Mouse (Mus musculus) C2C12 (cell line): Measurements from ENCODE around the gene Sec61b.

Experiments
- CTCF ChIP-seq: IDR thresholded peaks from one replicate; pipeline ENCODE4 v1.5.1; 2011; ENCODE audit not compliant: control insufficient read depth, insufficient read depth, insufficient read length
- FOSL1 ChIP-seq: IDR thresholded peaks from one replicate; pipeline ENCODE4 v1.8.0; 2011; ENCODE audit warnings: mild to moderate bottlenecking, low read length; ENCODE audit not compliant: poor library complexity, insufficient read depth, severe bottlenecking
- MYOD1 ChIP-seq: IDR thresholded peaks from one replicate; pipeline ENCODE4 v1.6.1; 2011; ENCODE audit warnings: low read depth; ENCODE audit not compliant: control insufficient read depth, insufficient read length
- USF1 ChIP-seq: IDR thresholded peaks from one replicate; pipeline ENCODE4 v1.6.1; 2011; ENCODE audit warnings: low read depth, mild to moderate bottlenecking, control low read depth, moderate library complexity

DNA sequence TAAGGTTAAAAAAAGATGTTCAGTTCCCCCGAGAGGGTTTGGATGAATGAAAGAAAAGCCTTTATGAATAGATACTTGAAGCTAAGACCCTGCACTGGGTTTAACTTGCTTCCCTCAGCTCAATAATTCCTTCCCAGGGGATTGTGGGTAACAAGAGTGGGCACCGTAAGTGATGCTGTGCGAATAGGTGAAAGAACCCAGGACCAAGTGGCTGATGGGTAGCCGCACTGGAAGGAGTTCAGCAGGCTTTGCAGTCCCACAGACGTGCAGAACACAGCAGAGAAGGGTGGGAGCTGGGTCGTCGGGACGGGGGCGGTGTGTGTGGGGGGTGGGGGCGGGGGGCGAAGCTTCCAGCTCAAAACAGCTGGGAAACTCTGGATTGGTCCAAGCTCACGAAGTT lies 39.3 kb upstream of the Sec61b start:
- TF ChIP-seq CTCF (no peak), USF1 (no peak), FOSL1 (no peak), MYOD1 (no peak)
